Mouse (Mus musculus): ENCODE results near the gene Dmrt2. TPM values are rescaled to one million over a fixed set of nuclear protein-coding genes. Genes with fewer than 3 reads are reported as not detected.

Gene Dmrt2
- polyA plus RNA-seq (2017; shearing (Covaris generic)) = under 1 TPM; 0.28 to 0.35 TPM

GRCm38 (mm10) chr19:25672101-25672950 is at the start of gene Dmrt2:
Dmrt2 (plus strand) TSS chr19:25672411.

Other genes with a start within 250 kb of the Dmrt2 start
- gene Dmrt1, start 166.8 kb upstream of the Dmrt2 start, polyA plus RNA-seq (2017; shearing (Covaris generic)) = under 1 TPM in 1 of 2 experiments, not detected in 1; 0.32 TPM
- under 1 TPM; 0.22 to 0.27 TPM for gene Dmrt3, start 62.1 kb upstream of the Dmrt2 start, polyA plus RNA-seq (2017; shearing (Covaris generic))